Mouse (Mus musculus) hindbrain, postnatal 0 days (tissue): ENCODE data around the gene Hsd17b14. TPM values are rescaled to one million over a fixed set of nuclear protein-coding genes. Genes with fewer than 3 reads are reported as not detected.
A peak's percentile ranks its signal among the peaks of the same experiment; 100 is the strongest.

Source experiments
- ATAC-seq: fragments of 200-750 bp; cut with Nextera tagmentation; 2 replicates; pipeline ENCODE4 v1.8.0; 2017; ENCODE audit warnings: mild to moderate bottlenecking, moderate TSS enrichment, moderate library complexity
- DNase-seq: peaks from one replicate; pipeline ENCODE4 v3.0.0-alpha.2; 2015; ENCODE audit warnings: low spot score
- H3K27ac ChIP-seq: fragments of 300-500 bp; sonication (generic); 2 replicates; pipeline ENCODE4 v1.5.1; 2014; ENCODE audit warnings: mild to moderate bottlenecking
- H3K27me3 ChIP-seq: fragments of 300-500 bp; sonication (generic); 2 replicates; pipeline ENCODE4 v1.6.1; 2014; ENCODE audit warnings: low read length, mixed read lengths; ENCODE audit not compliant: insufficient read depth
- H3K36me3 ChIP-seq: fragments of 300-500 bp; sonication (generic); 2 replicates; pipeline ENCODE4 v1.6.1; 2014; ENCODE audit warnings: low read length, mixed read lengths; ENCODE audit not compliant: insufficient read depth
- H3K4me1 ChIP-seq: fragments of 300-500 bp; sonication (generic); 2 replicates; pipeline ENCODE4 v1.6.1; 2014; ENCODE audit warnings: antibody characterized with exemption, low read length, mixed read lengths; ENCODE audit not compliant: insufficient read depth
- H3K4me2 ChIP-seq: fragments of 300-500 bp; sonication (generic); 2 replicates; pipeline ENCODE4 v1.6.1; 2014; ENCODE audit warnings: low read depth, mild to moderate bottlenecking, low read length, moderate library complexity, mixed read lengths
- H3K4me3 ChIP-seq: fragments of 300-500 bp; sonication (generic); 2 replicates; pipeline ENCODE4 v1.5.1; 2014; ENCODE audit warnings: low read length
- H3K9ac ChIP-seq: fragments of 300-500 bp; sonication (generic); replicated peaks from 2 replicates; pipeline ENCODE4 v1.6.1; 2014; ENCODE audit warnings: mild to moderate bottlenecking, low read length, moderate library complexity, mixed read lengths
- H3K9me3 ChIP-seq: fragments of 300-500 bp; sonication (generic); 2 replicates; pipeline ENCODE4 v1.6.1; 2016; ENCODE audit warnings: low read length, mixed read lengths
- CTCF ChIP-seq: IDR thresholded peaks from 2 replicates; pipeline ENCODE4 v1.5.1; 2016; ENCODE audit warnings: antibody characterized with exemption, control low read depth, low read depth
- WGBS: fragments of 180-500 bp; shearing (Covaris S2); extraction: QIAGEN DNeasy Blood & Tissue Kit; methylation state at CpG from one replicate; pipeline ENCODE4 v1.1.7; 2014; 5-methylcytosine and 5-hydroxymethylcytosine counted together
- polyA plus RNA-seq: library from polyadenylated mRNA; unstranded; fragments of >200 nt; fragmentation: Nextera tagmentation; extraction: Ambion mirVana; gene quantifications from 2 replicates; pipeline ENCODE4 v1.2.1, GENCODE M21; 2015
- total RNA-seq: library from RNA; depleted of rRNA; stranded (reverse); fragments of >200 nt; gene quantifications from 2 replicates; pipeline ENCODE4 v1.2.3, GENCODE M21; 2014; rRNA removed

Hsd17b14 gene
- 0.68 TPM in 1 of 2 replicates, not detected in the other for total RNA-seq
- 0.54 and 0.89 TPM in 2 replicates for polyA plus RNA-seq

GRCm38 (mm10) chr7:45554744-45555143 lies at the start of gene Hsd17b14:
Hsd17b14 (plus strand) TSS chr7:45554893.
- 37% methylated on average over 8 of the region's 8 CpGs for WGBS
- no peak within 1 kb of the TSS for H3K27ac ChIP-seq
- H3K4me1 ChIP-seq: no peaks in the 10 kb centered on the region
- H3K4me2 ChIP-seq: no peak within 1 kb of the TSS
- ATAC-seq (no peak), DNase-seq (no peak)
- no peaks in the 10 kb centered on the region for H3K36me3 ChIP-seq
- H3K9me3 ChIP-seq: no peaks in the 10 kb centered on the region
- no peak within 1 kb of the TSS for H3K4me3 ChIP-seq
- TF ChIP-seq CTCF: no peak
- H3K27me3 ChIP-seq: no peaks in the 10 kb centered on the region
- H3K9ac ChIP-seq: no peak within 1 kb of the TSS

- no peak overlapping the region for H3K27ac ChIP-seq
- no peak overlapping the region for H3K4me2 ChIP-seq
- H3K4me3 ChIP-seq: no peak overlapping the region
- no peak for DNase-seq
- 86% methylated on average over 6 of the region's 6 CpGs for WGBS
- no peak for ATAC-seq
- no peaks in the 10 kb centered on the region for H3K9me3 ChIP-seq
- peaks cover 3% of the 10 kb centered on the region; the same call in 1 of the 2 replicates for H3K36me3 ChIP-seq
- H3K9ac ChIP-seq: no peak overlapping the region
- H3K4me1 ChIP-seq: peaks cover 12% of the 10 kb centered on the region; the same call in 1 of the 2 replicates
- no peaks in the 10 kb centered on the region for H3K27me3 ChIP-seq
- no peak for TF ChIP-seq CTCF
Observed at GRCm38 (mm10) chr7:45507583-45507982, 47.1 kb upstream of the Hsd17b14 start.

- Histone ChIP-seq H3K9ac (peak overlapping the region; percentile 87), H3K4me2 (peak overlapping the region; percentile 76), H3K9me3 (no peaks in the 10 kb centered on the region), H3K4me3 (no peak overlapping the region), H3K4me1 (peaks cover 12% of the 10 kb centered on the region; the same call in 1 of the 2 replicates), H3K36me3 (peaks cover 3% of the 10 kb centered on the region; the same call in 1 of the 2 replicates), H3K27ac (no peak overlapping the region), H3K27me3 (no peaks in the 10 kb centered on the region)
- DNase-seq (no peak), ATAC-seq (no peak)
- TF ChIP-seq CTCF: no peak
- 81% methylated on average over 6 of the region's 6 CpGs for WGBS
Observed at GRCm38 (mm10) chr7:45508561-45508960, 46.1 kb upstream of the Hsd17b14 start.

GRCm38 (mm10) chr7:45509181-45509882 lies 45.4 kb upstream of the Hsd17b14 start:
- ATAC-seq (peak; percentile 4; the same call in 1 of the 2 replicates), DNase-seq (no peak)
- Histone ChIP-seq H3K27ac (peak overlapping the region; percentile 85; the same call in 1 of the 2 replicates), H3K9ac (peak overlapping the region; percentile 87), H3K4me3 (peak overlapping the region; percentile 81), H3K9me3 (no peaks in the 10 kb centered on the region), H3K36me3 (peaks cover 3% of the 10 kb centered on the region; the same call in 1 of the 2 replicates), H3K27me3 (no peaks in the 10 kb centered on the region), H3K4me1 (peaks cover 12% of the 10 kb centered on the region; the same call in 1 of the 2 replicates), H3K4me2 (peak overlapping the region; percentile 76)
- TF ChIP-seq CTCF: no peak
- 34% methylated on average over 19 of the region's 19 CpGs for WGBS

GRCm38 (mm10) chr7:45509912-45510787 lies 44.5 kb upstream of the Hsd17b14 start, which contains the start of gene Nucb1:
Nucb1 (minus strand) TSS chr7:45510406.
- peak within 1 kb of the TSS; percentile 87 for H3K9ac ChIP-seq
- H3K27ac ChIP-seq: peak within 1 kb of the TSS; percentile 85
- no peaks in the 10 kb centered on the region for H3K27me3 ChIP-seq
- peaks cover 3% of the 10 kb centered on the region; the same call in 1 of the 2 replicates for H3K36me3 ChIP-seq
- DNase-seq: peak; percentile 96
- peaks cover 12% of the 10 kb centered on the region; the same call in 1 of the 2 replicates for H3K4me1 ChIP-seq
- under 1% methylated on average over 44 of the region's 44 CpGs for WGBS
- TF ChIP-seq CTCF: no peak
- H3K4me2 ChIP-seq: peak within 1 kb of the TSS; percentile 76
- no peaks in the 10 kb centered on the region for H3K9me3 ChIP-seq
- peak within 1 kb of the TSS; percentile 81 for H3K4me3 ChIP-seq
- ATAC-seq: peak; percentile 93

- H3K4me2 ChIP-seq: no peak overlapping the region
- H3K9ac ChIP-seq: no peak overlapping the region
- no peak overlapping the region for H3K27ac ChIP-seq
- no peak for ATAC-seq
- no peaks in the 10 kb centered on the region for H3K36me3 ChIP-seq
- DNase-seq: no peak
- no peaks in the 10 kb centered on the region for H3K9me3 ChIP-seq
- H3K27me3 ChIP-seq: no peaks in the 10 kb centered on the region
- no peak overlapping the region for H3K4me3 ChIP-seq
- peaks cover 2% of the 10 kb centered on the region; the same call in 1 of the 2 replicates for H3K4me1 ChIP-seq
- no peak for TF ChIP-seq CTCF
- 91% methylated on average over 7 of the region's 7 CpGs for WGBS
Observed at GRCm38 (mm10) chr7:45514411-45514810, 40.3 kb upstream of the Hsd17b14 start.
